Mouse (Mus musculus): ENCODE measurements around the gene Fars2. TPM values are rescaled to one million over a fixed set of nuclear protein-coding genes. Genes with fewer than 3 reads are reported as not detected.

The Fars2 gene
- total and polyA plus RNA-seq, 2 experiments from 2014 or later, result 54.8 to 78.9 TPM

- H3K4me2 ChIP-seq (ENCODE audit: low read depth, low read length), result no peak overlapping the region
- TF ChIP-seq CTCF (IDR thresholded peaks at IDR 0.05; ENCODE audit: low read depth) (no peak), EP300 (IDR thresholded peaks at IDR 0.05; ENCODE audit: low read depth) (no peak)
- ATAC-seq (ENCODE audit: insufficient read depth, low read depth) (no peak), DNase-seq (ENCODE audit: low spot score) (no peak)
- no peak overlapping the region for H3K4me3 ChIP-seq (ENCODE audit: low read depth, low read length)
- H3K36me3 ChIP-seq (replicated peaks; ENCODE audit: control insufficient read depth, insufficient read depth, low read length), result no peaks in the 10 kb centered on the region
- no peak overlapping the region for H3K27ac ChIP-seq (ENCODE audit: low read depth)
- H3K4me1 ChIP-seq (ENCODE audit: control insufficient read depth, insufficient read depth), result no peaks in the 10 kb centered on the region
- H3K9me3 ChIP-seq (replicated peaks; ENCODE audit: control insufficient read depth, low read length), result no peaks in the 10 kb centered on the region
- WGBS, result 49% methylated on average over 6 of the region's 6 CpGs
- H3K9ac ChIP-seq (replicated peaks; ENCODE audit: low read depth, low read length), result no peak overlapping the region
- H3K27me3 ChIP-seq (ENCODE audit: control insufficient read depth, insufficient read depth, low read length), result no peaks in the 10 kb centered on the region
These were observed 433.5 kb downstream of the Fars2 start for GRCm38 (mm10) chr13:36550694-36551093.

DNA sequence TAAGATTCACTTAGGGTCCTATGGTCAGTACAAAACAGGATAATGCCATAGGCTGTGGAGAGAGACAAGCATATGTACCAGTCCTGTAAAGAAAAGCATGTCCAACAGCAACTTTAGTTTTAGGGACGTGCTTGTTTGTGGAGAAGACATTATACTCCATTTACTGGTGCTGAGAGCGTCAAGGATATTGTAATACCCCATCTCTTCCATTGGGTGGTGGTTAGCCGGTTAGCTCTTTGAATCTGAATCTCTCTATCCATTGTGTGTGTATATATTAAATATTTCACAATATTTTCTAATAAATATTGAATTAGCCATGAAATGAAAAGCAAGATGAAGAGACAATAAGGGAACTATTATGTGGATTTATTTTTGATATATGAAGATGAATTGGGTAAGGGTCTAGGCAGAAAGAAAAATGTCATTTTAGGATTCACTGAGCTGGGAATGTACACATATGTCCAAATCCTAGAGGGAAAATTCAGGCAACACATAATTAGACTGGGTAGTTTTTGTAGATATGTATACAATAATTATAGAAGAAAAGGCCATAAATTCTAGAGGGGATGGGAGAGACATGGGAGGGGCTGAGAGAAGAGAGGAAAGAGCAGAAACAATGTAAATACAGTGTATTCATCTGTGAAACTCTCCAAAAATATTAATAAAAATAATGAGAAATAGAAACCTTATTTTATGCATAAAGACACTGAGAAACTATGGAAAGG is 435.5 kb downstream of the Fars2 start:
- no peak for TF ChIP-seq EP300 (IDR thresholded peaks at IDR 0.05; ENCODE audit: low read depth)
- no peak for TF ChIP-seq CTCF (IDR thresholded peaks at IDR 0.05; ENCODE audit: low read depth)
- DNase-seq (ENCODE audit: low spot score) (no peak), ATAC-seq (ENCODE audit: insufficient read depth, low read depth) (no peak)
- Histone ChIP-seq H3K36me3 (replicated peaks; ENCODE audit: control insufficient read depth, insufficient read depth, low read length) (no peaks in the 10 kb centered on the region), H3K4me1 (ENCODE audit: control insufficient read depth, insufficient read depth) (no peaks in the 10 kb centered on the region), H3K9ac (replicated peaks; ENCODE audit: low read depth, low read length) (no peak overlapping the region), H3K27ac (ENCODE audit: low read depth) (no peak overlapping the region), H3K27me3 (ENCODE audit: control insufficient read depth, insufficient read depth, low read length) (no peaks in the 10 kb centered on the region), H3K4me3 (ENCODE audit: low read depth, low read length) (no peak overlapping the region), H3K9me3 (replicated peaks; ENCODE audit: control insufficient read depth, low read length) (no peaks in the 10 kb centered on the region), H3K4me2 (ENCODE audit: low read depth, low read length) (no peak overlapping the region)
- 68% methylated on average over 3 of the region's 3 CpGs for WGBS

DNA sequence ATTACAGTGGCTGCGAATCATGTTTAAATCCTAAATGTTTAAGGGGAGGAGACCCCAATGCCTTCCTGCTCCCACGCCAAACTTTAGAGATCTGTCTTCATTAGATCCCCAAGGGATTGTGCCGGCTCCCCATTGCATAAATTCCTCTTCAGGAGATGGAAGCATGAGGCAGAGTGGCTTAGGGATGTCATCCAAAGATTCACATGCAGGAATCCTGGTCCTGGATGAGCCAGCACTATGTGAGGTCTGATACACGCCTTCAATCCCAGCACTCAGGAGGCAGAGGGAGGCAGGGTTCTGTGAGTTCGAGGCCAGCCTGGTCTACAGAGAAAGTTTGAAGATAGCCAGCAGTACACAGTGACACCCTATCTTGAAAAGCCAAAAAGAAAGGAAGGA is 436.0 kb downstream of the Fars2 start:
- Histone ChIP-seq H3K9me3 (replicated peaks; ENCODE audit: control insufficient read depth, low read length) (no peaks in the 10 kb centered on the region), H3K9ac (replicated peaks; ENCODE audit: low read depth, low read length) (no peak overlapping the region), H3K4me2 (ENCODE audit: low read depth, low read length) (no peak overlapping the region), H3K27me3 (ENCODE audit: control insufficient read depth, insufficient read depth, low read length) (no peaks in the 10 kb centered on the region), H3K36me3 (replicated peaks; ENCODE audit: control insufficient read depth, insufficient read depth, low read length) (no peaks in the 10 kb centered on the region), H3K4me1 (ENCODE audit: control insufficient read depth, insufficient read depth) (no peaks in the 10 kb centered on the region), H3K27ac (ENCODE audit: low read depth) (no peak overlapping the region), H3K4me3 (ENCODE audit: low read depth, low read length) (no peak overlapping the region)
- no peak for DNase-seq (ENCODE audit: low spot score)
- WGBS, result 69% methylated on average over 5 of the region's 5 CpGs
- TF ChIP-seq EP300 (IDR thresholded peaks at IDR 0.05; ENCODE audit: low read depth) (no peak), CTCF (IDR thresholded peaks at IDR 0.05; ENCODE audit: low read depth) (no peak)
- ATAC-seq (ENCODE audit: insufficient read depth, low read depth), result no peak

DNA sequence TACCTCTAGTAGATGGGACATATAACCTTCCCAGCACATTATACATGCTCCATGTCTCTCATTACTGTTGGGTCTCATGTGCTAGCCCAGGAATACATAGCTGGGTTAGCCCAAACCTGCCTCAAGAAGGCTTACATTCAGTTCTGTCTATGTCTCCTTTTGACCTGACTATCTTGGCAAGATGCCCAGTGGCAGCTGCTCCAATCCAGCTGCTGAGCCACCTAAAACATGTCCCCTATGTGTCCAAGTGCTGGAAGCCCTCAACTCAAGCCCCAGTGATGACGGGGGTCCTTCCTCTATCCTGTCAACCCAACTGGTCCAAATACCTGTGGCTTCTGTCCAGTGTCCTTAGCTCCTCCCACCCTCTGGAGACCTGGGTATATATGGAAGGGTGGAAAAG is 437.5 kb downstream of the Fars2 start:
- ATAC-seq (ENCODE audit: insufficient read depth, low read depth) (no peak), DNase-seq (ENCODE audit: low spot score) (no peak)
- Histone ChIP-seq H3K27me3 (ENCODE audit: control insufficient read depth, insufficient read depth, low read length) (no peaks in the 10 kb centered on the region), H3K4me2 (ENCODE audit: low read depth, low read length) (no peak overlapping the region), H3K9me3 (replicated peaks; ENCODE audit: control insufficient read depth, low read length) (no peaks in the 10 kb centered on the region), H3K27ac (ENCODE audit: low read depth) (no peak overlapping the region), H3K4me3 (ENCODE audit: low read depth, low read length) (no peak overlapping the region), H3K9ac (replicated peaks; ENCODE audit: low read depth, low read length) (no peak overlapping the region), H3K36me3 (replicated peaks; ENCODE audit: control insufficient read depth, insufficient read depth, low read length) (no peaks in the 10 kb centered on the region), H3K4me1 (ENCODE audit: control insufficient read depth, insufficient read depth) (no peaks in the 10 kb centered on the region)
- TF ChIP-seq EP300 (IDR thresholded peaks at IDR 0.05; ENCODE audit: low read depth) (no peak), CTCF (IDR thresholded peaks at IDR 0.05; ENCODE audit: low read depth) (no peak)
- 15% methylated on average over 1 of the region's 1 CpGs for WGBS

GRCm38 (mm10) chr13:36562447-36563441 is 445.5 kb downstream of the Fars2 start:
- 75% methylated on average over 16 of the region's 16 CpGs for WGBS
- H3K36me3 ChIP-seq (replicated peaks; ENCODE audit: control insufficient read depth, insufficient read depth, low read length), result no peaks in the 10 kb centered on the region
- H3K4me2 ChIP-seq (ENCODE audit: low read depth, low read length), result no peak overlapping the region
- H3K27me3 ChIP-seq (ENCODE audit: control insufficient read depth, insufficient read depth, low read length), result no peaks in the 10 kb centered on the region
- DNase-seq (ENCODE audit: low spot score) (no peak), ATAC-seq (ENCODE audit: insufficient read depth, low read depth) (no peak)
- H3K4me1 ChIP-seq (ENCODE audit: control insufficient read depth, insufficient read depth), result no peaks in the 10 kb centered on the region
- TF ChIP-seq CTCF (IDR thresholded peaks at IDR 0.05; ENCODE audit: low read depth), result no peak
- no peak for TF ChIP-seq EP300 (IDR thresholded peaks at IDR 0.05; ENCODE audit: low read depth)
- no peak overlapping the region for H3K27ac ChIP-seq (ENCODE audit: low read depth)
- H3K9me3 ChIP-seq (replicated peaks; ENCODE audit: control insufficient read depth, low read length), result no peaks in the 10 kb centered on the region
- no peak overlapping the region for H3K9ac ChIP-seq (replicated peaks; ENCODE audit: low read depth, low read length)
- H3K4me3 ChIP-seq (ENCODE audit: low read depth, low read length), result no peak overlapping the region

All from heart, postnatal 0 days (tissue).